Mouse (Mus musculus): ENCODE results near the gene Gabrb2. TPM values are rescaled to one million over a fixed set of nuclear protein-coding genes. Genes with fewer than 3 reads are reported as not detected.

Gabrb2 gene
- polyA plus RNA-seq (2014; fragmentation: Nextera tagmentation; extraction: Ambion mirVana) = 12.9 and 19.1 TPM in 2 replicates

GRCm38 (mm10) chr11:42418996-42419782, at the start of gene Gabrb2:
Gene Gabrb2, plus strand, starts transcription at chr11:42419757.
- Histone ChIP-seq H3K27me3 (replicated peaks; ENCODE audit: control insufficient read depth, insufficient read depth, low read length) (no peaks in the 10 kb centered on the region), H3K9me3 (replicated peaks; ENCODE audit: control insufficient read depth, low read length) (no peaks in the 10 kb centered on the region), H3K9ac (ENCODE audit: low read length) (peak within 1 kb of the TSS; percentile 75), H3K27ac (ENCODE audit: low read depth, low read length) (peak within 1 kb of the TSS; percentile 82), H3K36me3 (ENCODE audit: control insufficient read depth, insufficient read depth, low read length) (no peaks in the 10 kb centered on the region), H3K4me2 (ENCODE audit: low read length) (peak within 1 kb of the TSS; percentile 62), H3K4me3 (ENCODE audit: low read depth, low read length) (peak within 1 kb of the TSS; percentile 46), H3K4me1 (ENCODE audit: control insufficient read depth, insufficient read depth, low read length) (peaks cover 12% of the 10 kb centered on the region; the same call in 1 of the 2 replicates)
- DNase-seq (ENCODE audit: low spot score) = no peak
- WGBS = 29% methylated on average over 19 of the region's 20 CpGs
- ATAC-seq = peak; percentile 12

GRCm38 (mm10) chr11:42378983-42379382, 40.6 kb upstream of the Gabrb2 start:
- no peak overlapping the region for H3K4me2 ChIP-seq (ENCODE audit: low read length)
- H3K27me3 ChIP-seq (replicated peaks; ENCODE audit: control insufficient read depth, insufficient read depth, low read length) = no peaks in the 10 kb centered on the region
- 88% methylated on average over 2 of the region's 2 CpGs for WGBS
- H3K4me3 ChIP-seq (ENCODE audit: low read depth, low read length) = no peak overlapping the region
- no peaks in the 10 kb centered on the region for H3K9me3 ChIP-seq (replicated peaks; ENCODE audit: control insufficient read depth, low read length)
- H3K36me3 ChIP-seq (ENCODE audit: control insufficient read depth, insufficient read depth, low read length) = no peaks in the 10 kb centered on the region
- H3K9ac ChIP-seq (ENCODE audit: low read length) = no peak overlapping the region
- DNase-seq (ENCODE audit: low spot score) (no peak), ATAC-seq (no peak)
- H3K27ac ChIP-seq (ENCODE audit: low read depth, low read length) = no peak overlapping the region
- no peaks in the 10 kb centered on the region for H3K4me1 ChIP-seq (ENCODE audit: control insufficient read depth, insufficient read depth, low read length)

- no peak overlapping the region for H3K4me3 ChIP-seq (ENCODE audit: low read depth, low read length)
- no peaks in the 10 kb centered on the region for H3K4me1 ChIP-seq (ENCODE audit: control insufficient read depth, insufficient read depth, low read length)
- no peak overlapping the region for H3K27ac ChIP-seq (ENCODE audit: low read depth, low read length)
- 82% methylated on average over 4 of the region's 4 CpGs for WGBS
- H3K27me3 ChIP-seq (replicated peaks; ENCODE audit: control insufficient read depth, insufficient read depth, low read length) = no peaks in the 10 kb centered on the region
- no peak overlapping the region for H3K9ac ChIP-seq (ENCODE audit: low read length)
- ATAC-seq (no peak), DNase-seq (ENCODE audit: low spot score) (no peak)
- no peak overlapping the region for H3K4me2 ChIP-seq (ENCODE audit: low read length)
- H3K36me3 ChIP-seq (ENCODE audit: control insufficient read depth, insufficient read depth, low read length) = no peaks in the 10 kb centered on the region
- no peaks in the 10 kb centered on the region for H3K9me3 ChIP-seq (replicated peaks; ENCODE audit: control insufficient read depth, low read length)
Observed at GRCm38 (mm10) chr11:42386486-42386885, 33.1 kb upstream of the Gabrb2 start.

GRCm38 (mm10) chr11:42390682-42391290, 28.8 kb upstream of the Gabrb2 start:
- ATAC-seq (no peak), DNase-seq (ENCODE audit: low spot score) (no peak)
- H3K9ac ChIP-seq (ENCODE audit: low read length) = no peak overlapping the region
- no peak overlapping the region for H3K4me2 ChIP-seq (ENCODE audit: low read length)
- no peaks in the 10 kb centered on the region for H3K27me3 ChIP-seq (replicated peaks; ENCODE audit: control insufficient read depth, insufficient read depth, low read length)
- WGBS = 75% methylated on average over 3 of the region's 3 CpGs
- no peaks in the 10 kb centered on the region for H3K4me1 ChIP-seq (ENCODE audit: control insufficient read depth, insufficient read depth, low read length)
- H3K9me3 ChIP-seq (replicated peaks; ENCODE audit: control insufficient read depth, low read length) = no peaks in the 10 kb centered on the region
- no peak overlapping the region for H3K27ac ChIP-seq (ENCODE audit: low read depth, low read length)
- H3K36me3 ChIP-seq (ENCODE audit: control insufficient read depth, insufficient read depth, low read length) = no peaks in the 10 kb centered on the region
- no peak overlapping the region for H3K4me3 ChIP-seq (ENCODE audit: low read depth, low read length)

- ATAC-seq (no peak), DNase-seq (ENCODE audit: low spot score) (peak; percentile 12)
- 84% methylated on average over 4 of the region's 4 CpGs for WGBS
- H3K9me3 ChIP-seq (replicated peaks; ENCODE audit: control insufficient read depth, low read length) = no peaks in the 10 kb centered on the region
- H3K4me3 ChIP-seq (ENCODE audit: low read depth, low read length) = no peak overlapping the region
- H3K27ac ChIP-seq (ENCODE audit: low read depth, low read length) = no peak overlapping the region
- H3K27me3 ChIP-seq (replicated peaks; ENCODE audit: control insufficient read depth, insufficient read depth, low read length) = no peaks in the 10 kb centered on the region
- no peaks in the 10 kb centered on the region for H3K36me3 ChIP-seq (ENCODE audit: control insufficient read depth, insufficient read depth, low read length)
- H3K4me1 ChIP-seq (ENCODE audit: control insufficient read depth, insufficient read depth, low read length) = no peaks in the 10 kb centered on the region
- H3K9ac ChIP-seq (ENCODE audit: low read length) = no peak overlapping the region
- no peak overlapping the region for H3K4me2 ChIP-seq (ENCODE audit: low read length)
Observed at GRCm38 (mm10) chr11:42393451-42393850, 26.1 kb upstream of the Gabrb2 start.

- ATAC-seq = peak; percentile 67
Observed at GRCm38 (mm10) chr11:42419791-42420633, 455 bp downstream of the Gabrb2 start.

GRCm38 (mm10) chr11:42420634-42421470, 1.3 kb downstream of the Gabrb2 start:
- Histone ChIP-seq H3K27ac (ENCODE audit: low read depth, low read length) (peak overlapping the region; percentile 82), H3K9me3 (replicated peaks; ENCODE audit: control insufficient read depth, low read length) (no peaks in the 10 kb centered on the region), H3K27me3 (replicated peaks; ENCODE audit: control insufficient read depth, insufficient read depth, low read length) (no peaks in the 10 kb centered on the region), H3K9ac (ENCODE audit: low read length) (peak overlapping the region; percentile 75), H3K4me3 (ENCODE audit: low read depth, low read length) (peak overlapping the region; percentile 46), H3K4me2 (ENCODE audit: low read length) (peak overlapping the region; percentile 62), H3K36me3 (ENCODE audit: control insufficient read depth, insufficient read depth, low read length) (no peaks in the 10 kb centered on the region), H3K4me1 (ENCODE audit: control insufficient read depth, insufficient read depth, low read length) (peaks cover 12% of the 10 kb centered on the region; the same call in 1 of the 2 replicates)
- peak; percentile 69 for ATAC-seq
- DNase-seq (ENCODE audit: low spot score) = peak; percentile 85
- WGBS = under 1% methylated on average over 21 of the region's 21 CpGs

More at GRCm38 (mm10) chr11:42419791-42420633, 455 bp downstream of the Gabrb2 start:
- Histone ChIP-seq H3K4me1 (ENCODE audit: control insufficient read depth, insufficient read depth, low read length) (peaks cover 12% of the 10 kb centered on the region; the same call in 1 of the 2 replicates), H3K27ac (ENCODE audit: low read depth, low read length) (peak overlapping the region; percentile 82), H3K4me2 (ENCODE audit: low read length) (peak overlapping the region; percentile 62), H3K9me3 (replicated peaks; ENCODE audit: control insufficient read depth, low read length) (no peaks in the 10 kb centered on the region), H3K9ac (ENCODE audit: low read length) (peak overlapping the region; percentile 75), H3K4me3 (ENCODE audit: low read depth, low read length) (peak overlapping the region; percentile 46), H3K36me3 (ENCODE audit: control insufficient read depth, insufficient read depth, low read length) (no peaks in the 10 kb centered on the region), H3K27me3 (replicated peaks; ENCODE audit: control insufficient read depth, insufficient read depth, low read length) (no peaks in the 10 kb centered on the region)
- DNase-seq (ENCODE audit: low spot score) = peak; percentile 67
- WGBS = 0% methylated on average over 24 of the region's 40 CpGs

- ATAC-seq = no peak
- H3K4me3 ChIP-seq (ENCODE audit: low read depth, low read length) = no peak overlapping the region
- H3K4me1 ChIP-seq (ENCODE audit: control insufficient read depth, insufficient read depth, low read length) = peaks cover 12% of the 10 kb centered on the region; the same call in 1 of the 2 replicates
- H3K4me2 ChIP-seq (ENCODE audit: low read length) = no peak overlapping the region
- H3K9me3 ChIP-seq (replicated peaks; ENCODE audit: control insufficient read depth, low read length) = no peaks in the 10 kb centered on the region
- DNase-seq (ENCODE audit: low spot score) = peak; percentile 62
- no peak overlapping the region for H3K9ac ChIP-seq (ENCODE audit: low read length)
- H3K27me3 ChIP-seq (replicated peaks; ENCODE audit: control insufficient read depth, insufficient read depth, low read length) = no peaks in the 10 kb centered on the region
- H3K36me3 ChIP-seq (ENCODE audit: control insufficient read depth, insufficient read depth, low read length) = no peaks in the 10 kb centered on the region
- H3K27ac ChIP-seq (ENCODE audit: low read depth, low read length) = no peak overlapping the region
- 6% methylated on average over 3 of the region's 3 CpGs for WGBS
Observed at GRCm38 (mm10) chr11:42423231-42423630, 3.7 kb downstream of the Gabrb2 start.

Measured in forebrain, embryonic 14.5 days (tissue).